Mouse (Mus musculus) left cerebral cortex, postnatal 4 days (tissue): ENCODE data around the gene Rnpc3. TPM values are rescaled to one million over a fixed set of nuclear protein-coding genes. Genes with fewer than 3 reads are reported as not detected.
A peak's percentile ranks its signal among the peaks of the same experiment; 100 is the strongest.
"Not testable (repeated sequence)": the region's sequence is repeated elsewhere in the genome, so short reads cannot be mapped to it uniquely, and the experiment has no call there.

Source experiments
- DNase-seq: peaks from one replicate; pipeline ENCODE4 v3.0.0-alpha.2; 2022
- intact Hi-C: fragments of 180-260 bp; cut with DNase I; formaldehyde crosslinking; loops from one replicate; pipeline ENCODE4 v1.15.1; 2025
- total RNA-seq, 2 experiments: library from RNA; stranded (reverse); gene quantifications; 2 replicates each; pipeline ENCODE4 v1.2.3; 2021

Gene Rnpc3
- 10 to 100 TPM; 35.7 to 37.3 TPM for total RNA-seq

- intact Hi-C loops: no loop called here
- DNase-seq: peak; percentile 97
Measured at GRCm38 (mm10) chr3:113629606-113630359, at the start of gene Rnpc3. Gene Rnpc3 (minus strand): TSS chr3:113630149.

DNA sequence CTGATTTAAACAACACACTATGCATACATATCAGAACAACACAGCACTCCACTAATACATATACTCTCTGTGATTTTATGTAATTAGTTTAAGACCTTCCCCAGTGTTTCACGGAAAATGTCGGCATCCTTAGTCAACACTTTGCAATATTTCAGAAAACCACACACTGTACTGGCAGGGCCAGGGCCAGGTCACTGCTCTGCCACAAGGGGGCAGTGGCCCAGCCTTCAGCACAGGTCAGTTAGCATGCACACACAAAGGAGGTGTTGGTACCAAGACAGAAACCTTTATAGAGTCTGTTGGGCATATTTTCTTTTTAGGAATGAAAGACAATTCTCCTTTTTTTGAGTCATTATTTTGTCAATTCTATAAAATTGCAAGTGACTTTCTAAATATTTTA, 27.0 kb upstream of the Rnpc3 start:
- intact Hi-C loops: no loop called here
- DNase-seq: peak; percentile 39

DNA sequence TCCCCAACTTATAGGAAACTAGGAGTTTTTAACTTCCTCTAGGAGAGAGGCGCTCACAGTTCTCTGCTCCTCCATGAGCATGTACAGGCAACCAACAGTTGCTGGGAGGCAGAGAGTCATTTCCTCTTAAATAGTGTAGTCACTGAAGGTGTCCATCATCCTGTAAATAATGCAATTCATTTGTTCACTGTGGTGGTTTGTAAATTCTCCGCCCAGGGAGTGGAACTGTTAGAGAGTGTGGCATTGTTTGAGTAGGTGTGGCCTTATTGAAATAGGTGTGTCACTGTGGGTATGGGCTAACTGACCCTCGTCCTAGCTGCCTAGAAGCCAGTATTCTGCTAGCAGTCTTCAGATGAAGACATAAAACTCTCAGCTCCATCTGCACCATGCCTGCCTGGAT, 24.4 kb upstream of the Rnpc3 start:
- DNase-seq: no peak
- intact Hi-C loops: loop anchor here (5.0 kb wide), 1 partner anchor 378 kb away; the partner anchor contains the start of gene Col11a1

- DNase-seq: not testable (repeated sequence)
Measured at GRCm38 (mm10) chr3:113651386-113651785, 21.4 kb upstream of the Rnpc3 start.

GRCm38 (mm10) chr3:113639545-113639944, 9.6 kb upstream of the Rnpc3 start:
- intact Hi-C loops: no loop called here
- no peak for DNase-seq

More at GRCm38 (mm10) chr3:113651386-113651785, 21.4 kb upstream of the Rnpc3 start:
- intact Hi-C loops: loop anchor here (5.0 kb wide), 1 partner anchor 381 kb away; the partner anchor contains the start of gene Col11a1

- intact Hi-C loops: no loop called here
- no peak for DNase-seq
Measured at GRCm38 (mm10) chr3:113634220-113634619, 4.3 kb upstream of the Rnpc3 start.

DNA sequence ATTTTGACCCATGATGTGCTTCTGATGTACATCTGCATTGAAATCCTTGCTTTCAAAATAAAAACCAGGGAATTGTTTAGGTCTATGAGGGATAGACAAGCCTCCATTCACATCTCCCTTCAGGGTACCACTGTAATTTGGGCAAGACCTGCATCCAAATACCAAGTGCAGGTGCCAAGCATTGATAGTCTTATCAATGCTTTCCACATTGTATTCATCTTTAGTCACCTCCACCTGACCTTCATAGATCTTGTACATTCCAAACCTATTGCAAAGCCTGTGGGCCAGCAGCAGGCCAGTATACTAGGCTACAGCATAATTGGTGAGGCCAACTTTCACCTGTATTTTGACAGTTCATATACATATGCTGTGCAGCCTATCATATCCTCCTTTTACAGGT, 1.7 kb upstream of the Rnpc3 start:
- DNase-seq: no peak
- intact Hi-C loops: no loop called here

DNA sequence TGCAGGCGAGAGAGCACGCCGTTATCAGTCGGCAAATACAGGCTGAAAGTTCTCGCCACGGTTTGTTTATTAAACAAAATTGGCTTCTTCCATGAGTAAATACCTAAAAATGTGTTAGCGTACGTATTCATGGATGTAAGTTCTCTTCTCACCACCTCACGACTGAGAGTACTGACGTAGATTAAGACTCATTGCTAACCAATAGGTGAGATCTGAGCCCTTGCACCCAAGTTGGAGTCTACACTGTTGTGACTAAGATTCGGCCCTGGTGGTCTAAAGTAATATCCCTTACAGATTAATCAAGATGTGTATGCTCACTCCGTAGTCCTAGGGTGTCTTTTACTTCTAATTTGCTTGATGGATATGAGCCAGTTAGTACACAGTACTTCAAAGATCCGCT, 615 bp upstream of the Rnpc3 start:
- intact Hi-C loops: no loop called here
- DNase-seq: no peak

GRCm38 (mm10) chr3:113606599-113606998, 23.4 kb downstream of the Rnpc3 start, which contains the start of gene Amy1:
Gene Amy1 (minus strand): TSS chr3:113606699.
- no peak for DNase-seq
- intact Hi-C loops: no loop called here

- no peak for DNase-seq
- intact Hi-C loops: no loop called here
Measured at GRCm38 (mm10) chr3:113590844-113591243, 39.1 kb downstream of the Rnpc3 start.

DNA sequence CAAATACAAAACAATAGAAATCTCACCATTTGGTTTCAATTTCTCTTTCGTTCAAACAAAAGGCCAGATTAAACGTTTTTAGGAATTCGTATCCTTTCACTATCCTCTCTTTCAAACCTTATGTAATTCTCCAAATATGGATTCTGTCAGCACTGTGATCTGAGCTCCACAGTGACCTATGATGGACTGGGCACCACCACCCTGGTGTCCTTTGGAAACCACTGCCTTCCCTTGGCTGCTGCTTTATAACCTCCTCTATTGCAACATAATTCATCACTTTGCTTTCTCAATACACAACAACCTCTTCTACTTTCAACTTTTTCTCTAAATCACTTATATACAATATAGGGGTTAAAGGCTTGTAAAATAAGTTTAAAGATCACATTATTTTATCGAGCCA, 55.4 kb downstream of the Rnpc3 start:
- intact Hi-C loops: no loop called here
- no peak for DNase-seq

GRCm38 (mm10) chr3:113574138-113574537, 55.8 kb downstream of the Rnpc3 start:
- no peak for DNase-seq
- intact Hi-C loops: no loop called here

DNA sequence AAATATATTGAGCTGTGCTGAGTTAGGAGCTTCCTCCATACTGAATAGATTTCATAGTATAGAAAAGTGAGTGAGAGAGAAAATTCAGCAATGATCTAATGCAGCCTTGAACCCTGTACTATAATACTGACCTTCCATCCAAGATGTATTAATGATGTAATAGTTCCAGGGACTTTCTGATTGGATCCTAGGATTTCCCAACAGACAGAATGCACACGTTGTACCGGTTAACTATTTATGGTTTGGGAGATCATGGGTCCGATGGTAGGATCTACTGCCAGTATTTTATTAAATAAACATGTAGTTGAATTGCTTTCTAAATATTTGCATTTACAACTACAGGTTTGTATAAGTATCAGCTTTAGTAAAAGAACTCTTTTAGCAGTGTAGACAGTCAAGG, 57.8 kb downstream of the Rnpc3 start:
- intact Hi-C loops: no loop called here
- DNase-seq: no peak

Other genes starting within 250 kb of the Rnpc3 start
- gene Amy2a1, start 97.7 kb downstream of the Rnpc3 start, total RNA-seq: not detected
- 10 to 100 TPM; 12.5 to 13.7 TPM for gene Amy1, start 23.4 kb downstream of the Rnpc3 start, total RNA-seq